In the genomic region with DNA sequence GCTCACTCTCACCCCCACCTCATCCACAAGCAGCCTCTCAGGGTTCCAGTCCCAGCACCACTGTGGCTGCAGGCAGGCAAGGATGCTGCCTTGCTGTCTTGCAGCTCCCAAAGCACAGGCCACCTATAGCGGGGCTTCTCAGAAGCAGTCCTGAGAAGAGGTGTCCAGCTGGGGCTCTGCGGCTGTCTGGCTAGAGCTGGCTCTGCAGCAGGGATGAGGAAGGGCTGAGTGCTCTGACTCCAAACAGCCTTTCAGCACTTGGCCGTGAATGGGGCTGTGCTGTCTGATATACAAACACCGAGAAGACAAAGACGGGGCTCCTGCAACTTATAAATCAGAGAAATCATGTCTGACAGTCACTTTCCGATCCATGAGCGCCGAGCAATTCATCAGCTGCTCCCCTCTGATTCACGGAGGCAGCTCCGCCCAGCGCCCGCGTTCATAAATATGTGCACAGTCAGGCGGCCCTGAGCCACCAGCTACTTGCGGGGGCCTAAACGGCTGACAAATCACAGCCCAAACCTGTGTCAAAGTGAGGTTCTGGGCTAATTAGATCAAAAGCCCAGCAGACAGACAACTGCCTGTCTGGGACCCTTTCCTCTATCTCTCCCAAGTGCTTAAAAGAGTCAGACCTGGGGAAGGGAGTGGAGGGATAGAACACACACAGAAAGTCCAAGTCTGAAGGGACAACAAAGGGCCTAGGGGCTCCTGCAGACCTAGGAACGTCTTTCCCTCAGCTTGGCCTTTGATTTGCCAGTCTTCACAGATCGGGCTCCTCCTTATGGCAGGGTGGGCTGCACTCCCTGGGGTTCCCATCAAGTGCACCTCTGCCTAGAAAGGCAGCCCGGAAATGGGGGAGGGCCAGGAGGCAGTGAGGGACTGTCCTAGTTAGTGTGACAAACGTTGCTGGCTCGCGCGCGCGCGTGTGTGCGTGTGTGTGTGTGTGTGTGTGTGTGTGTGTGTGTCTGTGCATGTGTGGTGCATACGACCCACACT, we compare ENCODE assay signal across 8 mouse cellular contexts.
DNase-seq lines count a peak whose midpoint lies in the region; ATAC-seq and TF ChIP-seq lines count a peak whose summit lies in the region.

No protein-coding gene starts in this region.

- H3K9me3 ChIP-seq in kidney, postnatal 0 days (replicated peaks; ENCODE audit: low read length): no peaks in the 10 kb centered on the region
- H3K9me3 ChIP-seq in stomach, embryonic 14.5 days (ENCODE audit: control insufficient read depth, low read depth, low read length): no peaks in the 10 kb centered on the region

- no peak overlapping the region for H3K9ac ChIP-seq in kidney, postnatal 0 days (ENCODE audit: low read depth, low read length)
- H3K9ac ChIP-seq in stomach, embryonic 14.5 days (replicated peaks; ENCODE audit: low read depth, low read length): no peak overlapping the region

- no peak overlapping the region for H3K27ac ChIP-seq in kidney, postnatal 0 days
- 0 out of 2 replicates have a peak overlapping the region, but pooled peaks have one; percentile 8 for H3K27ac ChIP-seq in embryonic fibroblast, embryonic 13.5 days (ENCODE audit: insufficient read depth, low read length)
- H3K27ac ChIP-seq in stomach, embryonic 14.5 days (ENCODE audit: low read length): 0 out of 2 replicates have a peak overlapping the region, but pooled peaks have one; percentile 10

- no peak overlapping the region for H3K4me3 ChIP-seq in kidney, postnatal 0 days (replicated peaks; ENCODE audit: low read depth, low read length)
- no peak overlapping the region for H3K4me3 ChIP-seq in embryonic fibroblast, embryonic 13.5 days (ENCODE audit: insufficient read depth, low read length)
- H3K4me3 ChIP-seq in stomach, embryonic 14.5 days (ENCODE audit: low read depth, low read length): no peak overlapping the region

- H3K4me2 ChIP-seq in kidney, postnatal 0 days (ENCODE audit: low read length): peak overlapping the region; percentile 46
- peak overlapping the region; percentile 25 for H3K4me2 ChIP-seq in stomach, embryonic 14.5 days (replicated peaks; ENCODE audit: low read depth, low read length)

- 0 out of 2 replicates have a peak, but pooled peaks have one; percentile 38 for ATAC-seq in kidney, postnatal 0 days (replicated peaks; ENCODE audit: low FRiP score, low read depth)
- ATAC-seq in stomach, embryonic 14.5 days (ENCODE audit: insufficient number of reproducible peaks, insufficient read depth, low FRiP score, low read depth): 0 out of 2 replicates have a peak, but pooled peaks have one; percentile 11

- peak; percentile 34 for DNase-seq in kidney, postnatal 0 days (ENCODE audit: low spot score)
- no peak for DNase-seq in kidney, adult 18-20 months
- DNase-seq in adrenal gland, adult 8-10 months: peak; percentile 26
- DNase-seq in kidney, postnatal 4 days: peak; percentile 40 to 54
- no peak for DNase-seq in MN1 (ENCODE audit: low spot score)
- no peak for DNase-seq in T-cell, adult 2 months (ENCODE audit: low spot score)

- H3K4me1 ChIP-seq in kidney, postnatal 0 days (replicated peaks; ENCODE audit: insufficient read depth, low read length): peaks cover 14% of the 10 kb centered on the region; the same call in 1 of the 2 replicates
- H3K4me1 ChIP-seq in embryonic fibroblast, embryonic 13.5 days (ENCODE audit: control insufficient read depth, insufficient read depth, low read length): peaks cover 12% of the 10 kb centered on the region
- H3K4me1 ChIP-seq in stomach, embryonic 14.5 days (ENCODE audit: control insufficient read depth, insufficient read depth, low read length): peaks cover 19% of the 10 kb centered on the region

- no peaks in the 10 kb centered on the region for H3K36me3 ChIP-seq in kidney, postnatal 0 days (ENCODE audit: insufficient read depth, low read length)
- H3K36me3 ChIP-seq in stomach, embryonic 14.5 days (ENCODE audit: control insufficient read depth, insufficient read depth, low read length): 0 out of 2 replicates have a peak, but pooled peaks cover 6% of the 10 kb centered on the region

- TF ChIP-seq CTCF in kidney, postnatal 0 days (IDR thresholded peaks at IDR 0.05; ENCODE audit: low read depth): no peak
- TF ChIP-seq CTCF in embryonic fibroblast, embryonic 13.5 days (IDR thresholded peaks at IDR 0.05; ENCODE audit: borderline replicate concordance, insufficient read depth, low read length): no peak

- WGBS in kidney, postnatal 0 days: 16% methylated on average over 27 of the region's 28 CpGs
- WGBS in stomach, embryonic 14.5 days: 13% methylated on average over 28 of the region's 28 CpGs

- H3K27me3 ChIP-seq in kidney, postnatal 0 days (ENCODE audit: insufficient read depth, low read length): no peaks in the 10 kb centered on the region
- H3K27me3 ChIP-seq in stomach, embryonic 14.5 days (ENCODE audit: control insufficient read depth, insufficient read depth, low read length): no peaks in the 10 kb centered on the region

- no peak for TF ChIP-seq POLR2A in embryonic fibroblast, embryonic 13.5 days (IDR thresholded peaks at IDR 0.05; ENCODE audit: low read depth, low read length)

Comparison
In these comparisons a context has a peak if more than half of its experiments do, and no peak if none do; other contexts are left out.
1. DNase-seq: peak in kidney, postnatal 0 days (single experiment), adrenal gland, adult 8-10 months (single experiment) and kidney, postnatal 4 days (2 of 2); none in kidney, adult 18-20 months (single experiment), MN1 (single experiment) and T-cell, adult 2 months (single experiment).